Mouse (Mus musculus) urinary bladder, postnatal 0 days (tissue): Measurements from ENCODE around the gene Ucp3. TPM values are rescaled to one million over a fixed set of nuclear protein-coding genes. Genes with fewer than 3 reads are reported as not detected.

ENCODE experiments used
- polyA plus RNA-seq: library from polyadenylated mRNA; unstranded; fragments of >200 nt; fragmentation: Nextera tagmentation; extraction: Ambion mirVana; gene quantifications from 2 replicates; pipeline ENCODE4 v1.2.1, GENCODE M21; 2015

The Ucp3 gene
- polyA plus RNA-seq, result 0.05 TPM in 1 of 2 replicates, not detected in the other

GRCm38 (mm10) chr7:100472777-100473176, at the start of gene Ucp3:
Ucp3 (plus strand) TSS chr7:100472990.

GRCm38 (mm10) chr7:100493117-100493483, 20.3 kb downstream of the Ucp3 start, which contains the start of gene Ucp2:
Ucp2 (plus strand) TSS chr7:100493337.

GRCm38 (mm10) chr7:100514573-100514972, 41.8 kb downstream of the Ucp3 start, which contains the start of gene Dnajb13:
Dnajb13 (minus strand) TSS chr7:100514960.

Other genes starting within 250 kb of the Ucp3 start
- 1.1 TPM in 2 replicates for gene Pgm2l1, start 245.6 kb upstream of the Ucp3 start, polyA plus RNA-seq
- gene P4ha3, start 187.5 kb upstream of the Ucp3 start, polyA plus RNA-seq, result 3.8 and 7.2 TPM in 2 replicates
- 5.6 and 6.6 TPM in 2 replicates for gene C2cd3, start 100.8 kb upstream of the Ucp3 start, polyA plus RNA-seq
- gene Ppme1, start 100.7 kb upstream of the Ucp3 start, polyA plus RNA-seq, result 87.3 and 102 TPM in 2 replicates
- gene Ucp2, start 20.3 kb downstream of the Ucp3 start, polyA plus RNA-seq, result 179 and 263 TPM in 2 replicates
- 0.25 and 0.46 TPM in 2 replicates for gene Dnajb13, start 42.0 kb downstream of the Ucp3 start, polyA plus RNA-seq
- gene Coa4, start 64.1 kb downstream of the Ucp3 start, polyA plus RNA-seq, result 17.0 and 27.8 TPM in 2 replicates
- 63.6 and 79.6 TPM in 2 replicates for gene Rab6a, start 134.4 kb downstream of the Ucp3 start, polyA plus RNA-seq
- gene Mrpl48, start 135.3 kb downstream of the Ucp3 start, polyA plus RNA-seq, result 67.1 and 68.4 TPM in 2 replicates
- gene Plekhb1, start 189.4 kb downstream of the Ucp3 start, polyA plus RNA-seq, result 4.6 and 5.0 TPM in 2 replicates
- gene Fam168a, start 233.6 kb downstream of the Ucp3 start, polyA plus RNA-seq, result 46.1 and 47.9 TPM in 2 replicates